Mouse (Mus musculus): ENCODE measurements around the gene Slpi.

Gene Slpi

GRCm38 (mm10) chr2:164389020-164389419 is at the start of gene Slpi:
Gene Slpi, minus strand, starts transcription at chr2:164389095.
- DNase-seq, result peak; percentile 45

GRCm38 (mm10) chr2:164438257-164438656 is 49.4 kb upstream of the Slpi start:
- DNase-seq, result no peak

GRCm38 (mm10) chr2:164437710-164438109 is 48.8 kb upstream of the Slpi start:
- no peak for DNase-seq

GRCm38 (mm10) chr2:164436961-164437360 is 48.1 kb upstream of the Slpi start:
- DNase-seq, result no peak

GRCm38 (mm10) chr2:164436215-164436913 is 47.5 kb upstream of the Slpi start:
- DNase-seq, result no peak

- no peak for DNase-seq
Measured at GRCm38 (mm10) chr2:164435216-164436090, 46.6 kb upstream of the Slpi start.

GRCm38 (mm10) chr2:164434681-164435080 is 45.8 kb upstream of the Slpi start:
- no peak for DNase-seq

GRCm38 (mm10) chr2:164433278-164433895 is 44.5 kb upstream of the Slpi start:
- no peak for DNase-seq

- no peak for DNase-seq
Measured at GRCm38 (mm10) chr2:164432541-164433191, 43.8 kb upstream of the Slpi start.

- DNase-seq, result no peak
Measured at GRCm38 (mm10) chr2:164431676-164432465, 43.0 kb upstream of the Slpi start.

- DNase-seq, result no peak
Measured at GRCm38 (mm10) chr2:164430697-164431096, 41.8 kb upstream of the Slpi start.

GRCm38 (mm10) chr2:164429881-164430615 is 41.2 kb upstream of the Slpi start:
- DNase-seq, result no peak

GRCm38 (mm10) chr2:164428451-164428850 is 39.6 kb upstream of the Slpi start:
- DNase-seq, result no peak

- DNase-seq, result no peak
Measured at GRCm38 (mm10) chr2:164426952-164427351, 38.1 kb upstream of the Slpi start.

- DNase-seq, result no peak
Measured at GRCm38 (mm10) chr2:164426121-164426520, 37.2 kb upstream of the Slpi start.

- no peak for DNase-seq
Measured at GRCm38 (mm10) chr2:164425401-164425800, 36.5 kb upstream of the Slpi start.

GRCm38 (mm10) chr2:164424406-164424805 is 35.5 kb upstream of the Slpi start:
- DNase-seq, result no peak

- no peak for DNase-seq
Measured at GRCm38 (mm10) chr2:164423464-164423863, 34.6 kb upstream of the Slpi start.

- DNase-seq, result no peak
Measured at GRCm38 (mm10) chr2:164422675-164423393, 33.9 kb upstream of the Slpi start.

GRCm38 (mm10) chr2:164421979-164422378 is 33.1 kb upstream of the Slpi start:
- DNase-seq, result no peak

GRCm38 (mm10) chr2:164421306-164421705 is 32.4 kb upstream of the Slpi start:
- DNase-seq, result no peak

Measured in thymus, postnatal 4 days (tissue).